Mouse (Mus musculus): Measurements from ENCODE around the gene Actl11. TPM values are rescaled to one million over a fixed set of nuclear protein-coding genes. Genes with fewer than 3 reads are reported as not detected.

Gene Actl11
- total and polyA plus RNA-seq, 2 experiments = not detected

DNA sequence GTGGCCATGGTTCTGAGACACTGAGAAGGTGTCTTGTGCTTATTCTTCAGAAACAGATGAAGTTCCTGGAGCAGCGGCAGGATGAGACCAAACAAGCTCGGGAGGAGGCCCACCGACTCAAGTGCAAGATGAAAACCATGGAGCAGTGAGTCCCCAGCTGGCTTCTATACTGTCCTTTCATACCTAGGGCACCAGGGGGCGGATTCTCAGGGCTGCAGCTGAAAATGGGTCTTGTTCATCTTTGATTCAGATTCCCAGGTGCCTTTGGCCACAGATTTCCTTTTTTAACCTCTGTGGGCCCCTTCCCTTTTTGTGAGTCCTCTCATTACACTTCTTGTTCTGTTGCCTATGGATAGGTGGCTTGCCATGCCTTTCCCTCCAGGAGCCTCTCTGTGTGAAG lies 32.7 kb downstream of the Actl11 start:
- Histone ChIP-seq H3K4me3 (ENCODE audit: insufficient read depth, low read depth, low read length) (no peak overlapping the region), H3K36me3 (ENCODE audit: control insufficient read depth, insufficient read depth, low read length) (no peaks in the 10 kb centered on the region), H3K79me2 (ENCODE audit: control insufficient read depth, insufficient read depth, low read length) (no peaks in the 10 kb centered on the region), H3K9ac (ENCODE audit: low read depth, low read length) (no peak overlapping the region), H3K27ac (replicated peaks; ENCODE audit: insufficient read depth, low read depth, low read length) (no peak overlapping the region), H3K27me3 (ENCODE audit: control insufficient read depth, insufficient read depth, low read length) (no peaks in the 10 kb centered on the region), H3K4me1 (ENCODE audit: control insufficient read depth, insufficient read depth, low read length) (no peaks in the 10 kb centered on the region)
- TF ChIP-seq POLR2A (IDR thresholded peaks at IDR 0.05; ENCODE audit: extremely low read depth, insufficient read depth, low read length) (no peak), CTCF (IDR thresholded peaks at IDR 0.05; ENCODE audit: low read depth, low read length) (no peak)
- no peak for DNase-seq (ENCODE audit: extremely low read depth, low read depth, low spot score)
- WGBS = 86% methylated on average over 4 of the region's 4 CpGs

DNA sequence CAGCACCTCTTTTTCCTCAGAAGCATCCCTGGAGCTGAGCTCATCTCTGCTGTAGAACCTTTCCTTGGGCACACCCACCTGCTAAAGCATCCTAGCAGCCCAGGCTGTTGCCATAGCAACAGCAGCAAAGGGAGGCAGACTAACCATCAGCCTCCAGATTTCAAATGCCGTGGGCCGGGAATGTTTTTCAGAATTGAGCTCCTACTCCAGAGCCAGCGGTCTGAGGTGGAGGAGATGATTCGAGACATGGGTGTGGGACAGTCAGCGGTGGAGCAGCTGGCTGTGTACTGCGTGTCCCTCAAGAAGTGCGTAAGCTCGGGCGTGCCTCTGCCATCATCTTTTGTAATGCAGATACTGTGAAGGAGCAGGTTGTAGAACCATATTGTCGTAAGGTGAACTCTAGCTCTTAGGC lies 33.1 kb downstream of the Actl11 start:
- no peaks in the 10 kb centered on the region for H3K36me3 ChIP-seq (ENCODE audit: control insufficient read depth, insufficient read depth, low read length)

DNA sequence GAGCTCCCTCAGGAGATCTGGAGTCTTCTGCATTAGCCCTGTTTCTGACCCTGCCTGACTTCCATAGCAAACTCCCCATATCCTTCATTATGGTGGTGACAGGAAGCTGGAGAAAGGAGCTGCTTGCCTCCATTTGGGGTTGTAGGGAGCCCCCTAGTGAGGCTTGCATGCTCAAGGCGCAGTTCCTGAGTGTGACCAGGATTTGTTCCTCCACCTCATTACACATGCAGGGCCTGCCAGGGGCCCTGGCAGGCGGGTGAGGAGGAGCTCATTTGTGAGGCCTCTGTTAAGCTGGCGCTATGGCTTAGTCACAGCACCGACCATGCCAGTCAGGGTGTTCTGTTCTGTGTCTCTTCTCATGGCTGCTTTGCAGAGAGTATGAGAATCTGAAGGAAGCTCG lies 33.6 kb downstream of the Actl11 start:
- Histone ChIP-seq H3K9ac (ENCODE audit: low read depth, low read length) (no peak overlapping the region), H3K27ac (replicated peaks; ENCODE audit: insufficient read depth, low read depth, low read length) (no peak overlapping the region), H3K27me3 (ENCODE audit: control insufficient read depth, insufficient read depth, low read length) (no peaks in the 10 kb centered on the region), H3K4me3 (ENCODE audit: insufficient read depth, low read depth, low read length) (no peak overlapping the region), H3K79me2 (ENCODE audit: control insufficient read depth, insufficient read depth, low read length) (no peaks in the 10 kb centered on the region), H3K4me1 (ENCODE audit: control insufficient read depth, insufficient read depth, low read length) (no peaks in the 10 kb centered on the region), H3K36me3 (ENCODE audit: control insufficient read depth, insufficient read depth, low read length) (no peaks in the 10 kb centered on the region)
- TF ChIP-seq POLR2A (IDR thresholded peaks at IDR 0.05; ENCODE audit: extremely low read depth, insufficient read depth, low read length) (no peak), CTCF (IDR thresholded peaks at IDR 0.05; ENCODE audit: low read depth, low read length) (peak; percentile 25; the same call in 1 of the 2 replicates)
- WGBS = 83% methylated on average over 5 of the region's 5 CpGs
- no peak for DNase-seq (ENCODE audit: extremely low read depth, low read depth, low spot score)

More for the DNA sequence above, 33.1 kb downstream of the Actl11 start:
- TF ChIP-seq CTCF (IDR thresholded peaks at IDR 0.05; ENCODE audit: low read depth, low read length) (no peak), POLR2A (IDR thresholded peaks at IDR 0.05; ENCODE audit: extremely low read depth, insufficient read depth, low read length) (no peak)
- no peak for DNase-seq (ENCODE audit: extremely low read depth, low read depth, low spot score)
- 94% methylated on average over 10 of the region's 10 CpGs for WGBS
- Histone ChIP-seq H3K27ac (replicated peaks; ENCODE audit: insufficient read depth, low read depth, low read length) (no peak overlapping the region), H3K4me1 (ENCODE audit: control insufficient read depth, insufficient read depth, low read length) (no peaks in the 10 kb centered on the region), H3K4me3 (ENCODE audit: insufficient read depth, low read depth, low read length) (no peak overlapping the region), H3K9ac (ENCODE audit: low read depth, low read length) (no peak overlapping the region), H3K27me3 (ENCODE audit: control insufficient read depth, insufficient read depth, low read length) (no peaks in the 10 kb centered on the region), H3K79me2 (ENCODE audit: control insufficient read depth, insufficient read depth, low read length) (no peaks in the 10 kb centered on the region)

DNA sequence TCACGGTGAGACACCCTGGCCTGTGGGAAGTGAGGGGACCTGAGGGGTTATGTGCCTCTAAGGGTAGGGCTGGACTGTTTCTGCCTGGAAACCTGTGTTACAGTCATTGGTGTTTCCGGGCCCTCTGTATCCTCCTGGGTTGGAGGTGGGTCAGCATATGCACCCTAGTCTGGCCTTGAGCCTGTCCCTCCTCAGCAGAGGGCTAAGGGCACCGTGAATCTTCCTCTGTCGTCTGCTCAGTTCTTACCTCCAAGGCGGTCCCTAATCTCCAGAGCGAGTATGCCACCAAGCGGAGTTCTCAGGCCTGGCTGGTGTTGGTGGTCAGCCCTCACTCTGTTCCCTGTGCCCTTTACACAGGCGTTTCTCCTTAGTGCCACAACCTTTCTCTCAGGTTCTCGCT lies 34.6 kb downstream of the Actl11 start:
- Histone ChIP-seq H3K9ac (ENCODE audit: low read depth, low read length) (no peak overlapping the region), H3K79me2 (ENCODE audit: control insufficient read depth, insufficient read depth, low read length) (no peaks in the 10 kb centered on the region), H3K4me3 (ENCODE audit: insufficient read depth, low read depth, low read length) (no peak overlapping the region), H3K36me3 (ENCODE audit: control insufficient read depth, insufficient read depth, low read length) (no peaks in the 10 kb centered on the region), H3K4me1 (ENCODE audit: control insufficient read depth, insufficient read depth, low read length) (no peaks in the 10 kb centered on the region), H3K27me3 (ENCODE audit: control insufficient read depth, insufficient read depth, low read length) (no peaks in the 10 kb centered on the region), H3K27ac (replicated peaks; ENCODE audit: insufficient read depth, low read depth, low read length) (no peak overlapping the region)
- WGBS = 96% methylated on average over 9 of the region's 9 CpGs
- no peak for TF ChIP-seq POLR2A (IDR thresholded peaks at IDR 0.05; ENCODE audit: extremely low read depth, insufficient read depth, low read length)
- TF ChIP-seq CTCF (IDR thresholded peaks at IDR 0.05; ENCODE audit: low read depth, low read length) = no peak
- no peak for DNase-seq (ENCODE audit: extremely low read depth, low read depth, low spot score)

DNA sequence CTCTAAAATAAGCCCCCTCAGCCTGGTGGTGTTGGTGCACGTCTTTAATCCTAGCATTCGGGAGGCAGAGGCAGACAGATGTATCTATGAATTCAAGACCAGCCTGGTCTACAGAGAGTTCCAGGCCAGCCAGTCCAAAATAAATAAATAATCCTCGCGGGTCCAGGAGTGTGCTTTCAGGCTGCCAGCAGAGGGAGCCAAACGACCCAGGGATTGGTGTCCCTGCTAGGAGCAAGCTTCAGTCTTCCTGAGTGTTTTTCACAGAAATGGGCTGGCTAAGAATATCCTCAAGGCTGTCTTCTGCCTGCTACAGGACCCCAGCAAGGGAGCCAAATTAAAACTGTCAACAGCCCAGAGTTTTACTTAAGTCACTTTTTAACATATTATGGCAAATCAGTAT lies 35.4 kb downstream of the Actl11 start:
- no peaks in the 10 kb centered on the region for H3K27me3 ChIP-seq (ENCODE audit: control insufficient read depth, insufficient read depth, low read length)
- H3K4me1 ChIP-seq (ENCODE audit: control insufficient read depth, insufficient read depth, low read length) = no peaks in the 10 kb centered on the region
- 14% methylated on average over 5 of the region's 5 CpGs for whole genome bisulfite sequencing
- H3K27ac ChIP-seq (replicated peaks; ENCODE audit: insufficient read depth, low read depth, low read length) = no peak overlapping the region
- H3K9ac ChIP-seq (ENCODE audit: low read depth, low read length) = no peak overlapping the region
- DNase-seq (ENCODE audit: extremely low read depth, low read depth, low spot score) = peak; percentile 65
- no peaks in the 10 kb centered on the region for H3K36me3 ChIP-seq (ENCODE audit: control insufficient read depth, insufficient read depth, low read length)
- H3K79me2 ChIP-seq (ENCODE audit: control insufficient read depth, insufficient read depth, low read length) = no peaks in the 10 kb centered on the region
- TF ChIP-seq CTCF (IDR thresholded peaks at IDR 0.05; ENCODE audit: low read depth, low read length) = peak; percentile 98
- no peak for TF ChIP-seq POLR2A (IDR thresholded peaks at IDR 0.05; ENCODE audit: extremely low read depth, insufficient read depth, low read length)
- H3K4me3 ChIP-seq (ENCODE audit: insufficient read depth, low read depth, low read length) = no peak overlapping the region

DNA sequence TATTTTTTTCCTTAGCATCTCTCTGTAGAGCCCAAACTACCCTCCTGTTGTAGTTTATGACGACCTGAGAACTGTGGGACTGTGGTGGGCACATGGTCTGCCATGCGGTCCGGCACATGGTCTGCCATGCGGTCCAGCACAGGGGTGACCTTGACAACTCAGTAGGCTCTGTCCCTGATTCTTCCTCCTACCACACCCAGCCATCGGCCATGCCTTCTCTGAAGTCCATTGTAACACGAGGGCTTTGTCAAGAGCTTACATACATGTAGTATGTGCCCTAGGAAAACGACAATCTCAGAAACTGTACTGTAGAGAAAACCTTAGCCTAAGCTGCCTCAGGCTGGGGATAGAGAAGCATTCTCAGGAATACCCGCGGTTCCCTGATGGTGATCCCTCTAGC lies 36.4 kb downstream of the Actl11 start:
- H3K4me1 ChIP-seq (ENCODE audit: control insufficient read depth, insufficient read depth, low read length) = no peaks in the 10 kb centered on the region
- H3K36me3 ChIP-seq (ENCODE audit: control insufficient read depth, insufficient read depth, low read length) = no peaks in the 10 kb centered on the region
- DNase-seq (ENCODE audit: extremely low read depth, low read depth, low spot score) = no peak
- no peaks in the 10 kb centered on the region for H3K27me3 ChIP-seq (ENCODE audit: control insufficient read depth, insufficient read depth, low read length)
- TF ChIP-seq POLR2A (IDR thresholded peaks at IDR 0.05; ENCODE audit: extremely low read depth, insufficient read depth, low read length) = no peak
- no peak for TF ChIP-seq CTCF (IDR thresholded peaks at IDR 0.05; ENCODE audit: low read depth, low read length)
- H3K9ac ChIP-seq (ENCODE audit: low read depth, low read length) = no peak overlapping the region
- H3K79me2 ChIP-seq (ENCODE audit: control insufficient read depth, insufficient read depth, low read length) = no peaks in the 10 kb centered on the region
- H3K4me3 ChIP-seq (ENCODE audit: insufficient read depth, low read depth, low read length) = no peak overlapping the region
- H3K27ac ChIP-seq (replicated peaks; ENCODE audit: insufficient read depth, low read depth, low read length) = no peak overlapping the region
- 94% methylated on average over 9 of the region's 9 CpGs for WGBS
